Mouse (Mus musculus) lung, postnatal 0 days (tissue): ENCODE results near the gene Casp1. TPM values are rescaled to one million over a fixed set of nuclear protein-coding genes. Genes with fewer than 3 reads are reported as not detected.

ENCODE experiments used
- ATAC-seq: fragments of 200-750 bp; cut with Nextera tagmentation; 2 replicates; pipeline ENCODE4 v1.8.0; 2017; ENCODE audit warnings: moderate library complexity
- DNase-seq: peaks from one replicate; pipeline ENCODE4 v3.0.0-alpha.2; 2016; ENCODE audit warnings: low spot score
- H3K27ac ChIP-seq: fragments of 300-500 bp; sonication (generic); 2 replicates; pipeline ENCODE4 v1.5.1; 2014; ENCODE audit warnings: antibody characterized with exemption, mild to moderate bottlenecking, low read length, mixed read lengths
- H3K27me3 ChIP-seq: fragments of 300-500 bp; sonication (generic); replicated peaks from 2 replicates; pipeline ENCODE4 v1.6.1; 2014; ENCODE audit warnings: low read length, mixed read lengths; ENCODE audit not compliant: insufficient read depth
- H3K36me3 ChIP-seq: fragments of 300-500 bp; sonication (generic); 2 replicates; pipeline ENCODE4 v1.6.1; 2014; ENCODE audit warnings: low read length, mixed read lengths; ENCODE audit not compliant: insufficient read depth
- H3K4me1 ChIP-seq: fragments of 300-500 bp; sonication (generic); 2 replicates; pipeline ENCODE4 v1.6.1; 2014; ENCODE audit warnings: antibody characterized with exemption, low read depth, low read length, mixed read lengths; ENCODE audit not compliant: insufficient read depth
- H3K4me2 ChIP-seq: fragments of 300-500 bp; sonication (generic); replicated peaks from 2 replicates; pipeline ENCODE4 v1.6.1; 2014; ENCODE audit warnings: low read depth, mild to moderate bottlenecking, low read length, moderate library complexity, mixed read lengths
- H3K4me3 ChIP-seq: fragments of 300-500 bp; sonication (generic); 2 replicates; pipeline ENCODE4 v1.5.1; 2014; ENCODE audit warnings: low read depth, low read length
- H3K9ac ChIP-seq: fragments of 300-500 bp; sonication (generic); replicated peaks from 2 replicates; pipeline ENCODE4 v1.6.1; 2014; ENCODE audit warnings: low read depth, mild to moderate bottlenecking
- H3K9me3 ChIP-seq: fragments of 300-500 bp; sonication (generic); 2 replicates; pipeline ENCODE4 v1.6.1; 2016; ENCODE audit warnings: low read length, mixed read lengths
- CTCF ChIP-seq: IDR thresholded peaks from 2 replicates; pipeline ENCODE4 v1.5.1; 2016; ENCODE audit warnings: antibody characterized with exemption, mild to moderate bottlenecking
- EP300 ChIP-seq: IDR thresholded peaks from 2 replicates; pipeline ENCODE4 v1.6.1; 2016; ENCODE audit warnings: antibody characterized with exemption, mild to moderate bottlenecking, control low read depth
- WGBS: fragments of 180-500 bp; shearing (Covaris S2); extraction: QIAGEN DNeasy Blood & Tissue Kit; methylation state at CpG from one replicate; pipeline ENCODE4 v1.1.7; 2014; 5-methylcytosine and 5-hydroxymethylcytosine counted together
- polyA plus RNA-seq: library from polyadenylated mRNA; unstranded; fragments of >200 nt; fragmentation: Nextera tagmentation; extraction: Ambion mirVana; gene quantifications from 2 replicates; pipeline ENCODE4 v1.2.1, GENCODE M21; 2015

Casp1 gene
- polyA plus RNA-seq, 1 experiment from 2014 or later: 2.9 TPM

GRCm38 (mm10) chr9:5353673-5354072 lies 55.4 kb downstream of the Casp1 start:
- no peaks in the 10 kb centered on the region for H3K4me1 ChIP-seq
- no peak for DNase-seq
- no peak overlapping the region for H3K9ac ChIP-seq
- no peaks in the 10 kb centered on the region for H3K27me3 ChIP-seq
- TF ChIP-seq CTCF (no peak), EP300 (no peak)
- H3K9me3 ChIP-seq: no peaks in the 10 kb centered on the region
- ATAC-seq: no peak
- 59% methylated on average over 2 of the region's 2 CpGs for WGBS
- no peaks in the 10 kb centered on the region for H3K36me3 ChIP-seq
- no peak overlapping the region for H3K27ac ChIP-seq
- no peak overlapping the region for H3K4me2 ChIP-seq
- H3K4me3 ChIP-seq: no peak overlapping the region

GRCm38 (mm10) chr9:5356801-5357200 lies 58.5 kb downstream of the Casp1 start:
- no peak overlapping the region for H3K4me3 ChIP-seq
- no peak overlapping the region for H3K4me2 ChIP-seq
- H3K4me1 ChIP-seq: no peaks in the 10 kb centered on the region
- no peaks in the 10 kb centered on the region for H3K9me3 ChIP-seq
- H3K27ac ChIP-seq: no peak overlapping the region
- TF ChIP-seq EP300 (no peak), CTCF (no peak)
- H3K27me3 ChIP-seq: no peaks in the 10 kb centered on the region
- no peak overlapping the region for H3K9ac ChIP-seq
- no peaks in the 10 kb centered on the region for H3K36me3 ChIP-seq
- ATAC-seq (no peak), DNase-seq (peak; percentile 10)

Other genes starting within 250 kb of the Casp1 start
- gene Casp4, start 10.3 kb downstream of the Casp1 start, polyA plus RNA-seq: 4.7 TPM in 2 replicates
- gene Casp12, start 46.9 kb downstream of the Casp1 start, polyA plus RNA-seq: 2.9 and 3.6 TPM in 2 replicates